Mouse (Mus musculus) heart, postnatal 0 days (tissue): Measurements from ENCODE around the gene Zar1.

Source experiments
- CTCF ChIP-seq: IDR thresholded peaks from 2 replicates; pipeline ENCODE4 v1.5.1; 2016; ENCODE audit warnings: antibody characterized with exemption, control low read depth, low read depth
- EP300 ChIP-seq: IDR thresholded peaks from 2 replicates; pipeline ENCODE4 v1.6.1; 2016; ENCODE audit warnings: antibody characterized with exemption, low read depth

GRCm38 (mm10) chr5:72560976-72561628 lies 20.0 kb downstream of the Zar1 start:
- TF ChIP-seq CTCF (no peak), EP300 (no peak)
